Mouse (Mus musculus): ENCODE results near the gene Plpp4.

Gene Plpp4

DNA sequence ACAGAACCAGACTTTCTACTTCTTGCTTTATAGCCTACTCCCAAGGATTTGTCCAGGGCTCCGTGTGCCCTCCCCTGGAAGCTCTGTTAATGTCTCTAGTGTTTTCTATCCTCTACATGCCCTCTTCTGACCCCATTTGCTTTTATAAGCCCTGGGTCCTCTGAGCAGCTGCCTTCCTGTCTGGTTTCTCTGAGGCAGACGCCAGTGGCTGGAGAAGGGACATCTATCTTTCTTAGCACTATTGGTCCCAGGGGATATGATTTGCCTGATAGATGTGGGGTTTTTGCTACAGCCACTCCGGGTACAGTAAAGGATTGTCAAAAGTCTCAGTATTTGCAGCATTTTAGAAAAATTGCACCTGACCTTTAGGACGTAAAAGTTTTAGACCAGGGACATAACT, 46.5 kb downstream of the Plpp4 start:
- DNase-seq = peak in 1 of 2 experiments; percentile 2

DNA sequence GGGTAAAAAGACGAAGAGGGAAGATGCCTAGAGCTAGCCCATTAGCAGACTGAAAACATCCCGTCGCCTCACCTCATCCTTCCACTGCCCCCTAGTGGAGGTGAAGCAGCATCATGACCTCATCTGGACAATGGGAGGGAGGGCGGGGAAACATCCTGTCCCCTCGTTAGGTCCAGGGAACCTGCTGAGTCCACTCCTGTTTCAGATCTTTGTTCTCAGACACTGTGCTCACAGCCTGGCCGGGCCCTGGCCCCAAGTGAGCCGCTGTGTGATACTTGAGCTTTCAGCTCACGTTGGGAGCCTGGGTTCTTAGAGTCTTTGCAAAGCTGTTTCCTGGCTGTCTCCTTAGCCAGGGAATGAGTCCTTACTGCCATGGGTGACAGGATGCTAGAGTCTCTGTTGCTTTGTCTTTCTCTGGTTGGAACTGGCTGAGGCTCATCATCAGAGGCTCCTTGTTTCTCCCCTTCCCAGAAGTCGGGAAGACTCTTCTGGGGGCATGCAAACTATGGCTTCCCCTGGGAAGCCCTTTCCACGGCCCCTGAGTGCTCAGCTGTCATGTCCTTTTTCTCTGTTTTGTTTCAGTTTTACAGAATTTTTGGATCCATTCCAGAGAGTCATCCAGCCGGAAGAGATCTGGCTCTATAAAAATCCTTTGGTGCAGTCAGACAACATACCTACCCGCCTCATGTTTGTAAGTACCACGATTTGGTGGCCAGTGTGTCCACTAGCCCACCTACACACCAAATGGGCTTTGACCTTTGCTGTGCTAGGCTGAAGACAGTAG, 50.4 kb downstream of the Plpp4 start:
- peak; percentile 8 to 16 for DNase-seq

DNA sequence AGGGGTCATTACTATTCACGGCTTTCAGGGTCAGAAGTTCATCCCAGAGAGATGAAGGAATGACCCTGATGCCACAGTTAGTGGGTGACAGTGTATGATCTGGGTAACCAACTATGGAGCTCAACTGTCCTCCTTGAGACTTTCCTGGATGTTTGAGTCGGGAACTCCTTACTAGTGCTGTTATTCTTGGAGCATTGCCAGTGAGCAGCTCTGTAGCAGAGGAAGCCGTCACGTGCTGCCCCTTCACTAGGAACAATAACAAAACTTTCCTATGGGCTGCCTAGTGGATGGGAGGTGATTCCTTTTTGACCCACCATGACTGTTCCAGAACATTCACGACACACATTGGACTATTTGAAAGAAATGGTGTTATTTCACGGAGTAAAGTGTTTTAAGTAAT, 51.8 kb downstream of the Plpp4 start:
- peak; percentile 24 to 34 for DNase-seq

DNA sequence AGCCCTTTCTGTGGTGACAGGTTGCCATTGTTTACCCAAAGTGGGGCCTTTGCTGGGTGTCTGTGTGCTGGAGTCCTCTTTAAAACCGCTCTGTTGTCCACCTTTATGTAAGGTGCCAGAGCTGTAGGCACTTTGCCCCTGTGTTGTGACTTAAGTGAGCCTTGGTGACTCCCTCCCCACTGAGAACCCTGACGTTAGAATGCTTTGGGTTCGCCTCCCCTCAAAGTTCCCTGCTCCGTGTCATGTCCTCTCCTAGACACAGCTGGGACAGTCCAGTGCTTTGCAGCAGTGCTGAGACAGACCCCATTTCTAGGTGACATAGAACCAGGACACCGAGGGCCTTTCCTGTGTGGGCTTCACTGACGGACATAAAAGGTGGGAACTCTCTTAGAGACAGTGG, 55.7 kb downstream of the Plpp4 start:
- no peak for DNase-seq

GRCm38 (mm10) chr7:129313969-129314368, 57.1 kb downstream of the Plpp4 start:
- DNase-seq = peak in 1 of 2 experiments; percentile 5

GRCm38 (mm10) chr7:129340096-129340495, 83.3 kb downstream of the Plpp4 start:
- DNase-seq = no peak

DNA sequence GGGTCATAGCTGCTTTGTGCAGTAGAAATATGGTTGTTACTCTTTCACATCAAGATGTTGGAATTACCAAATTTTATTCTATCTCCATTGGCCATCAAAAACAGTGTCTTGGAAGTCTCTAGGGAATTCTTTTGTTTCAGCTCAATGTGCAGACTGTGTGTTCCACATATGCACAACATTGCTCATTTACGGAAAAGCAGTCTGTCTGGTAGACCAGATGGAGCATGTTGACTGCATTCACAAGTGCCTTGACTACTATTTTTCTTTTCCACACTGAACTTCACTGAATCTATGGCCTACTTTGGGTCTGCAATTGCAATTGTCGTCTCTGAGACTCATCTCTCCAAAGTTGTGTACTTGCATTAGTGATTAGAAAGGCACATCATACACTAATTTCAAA, 98.7 kb downstream of the Plpp4 start:
- DNase-seq = no peak

DNA sequence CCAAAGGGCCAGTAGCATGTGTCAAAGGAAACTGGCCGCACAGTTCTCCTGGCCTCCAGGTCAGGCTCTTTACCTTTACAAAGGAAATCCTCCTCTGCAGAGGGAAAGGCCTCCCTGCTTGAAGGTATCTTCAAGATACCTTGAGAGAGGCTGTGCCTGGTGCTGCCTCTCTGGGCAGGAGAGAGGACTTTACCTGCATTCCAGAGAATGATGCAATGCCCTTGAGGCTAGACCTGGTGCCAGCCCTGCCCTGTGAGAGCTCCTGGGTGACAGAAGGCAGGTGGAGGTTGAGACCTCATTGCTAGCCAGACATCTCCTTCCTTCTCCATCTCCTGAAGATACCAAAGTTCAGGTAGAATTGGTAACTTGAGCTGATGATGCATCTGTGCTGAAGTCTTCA, 118.5 kb downstream of the Plpp4 start:
- no peak for DNase-seq

DNA sequence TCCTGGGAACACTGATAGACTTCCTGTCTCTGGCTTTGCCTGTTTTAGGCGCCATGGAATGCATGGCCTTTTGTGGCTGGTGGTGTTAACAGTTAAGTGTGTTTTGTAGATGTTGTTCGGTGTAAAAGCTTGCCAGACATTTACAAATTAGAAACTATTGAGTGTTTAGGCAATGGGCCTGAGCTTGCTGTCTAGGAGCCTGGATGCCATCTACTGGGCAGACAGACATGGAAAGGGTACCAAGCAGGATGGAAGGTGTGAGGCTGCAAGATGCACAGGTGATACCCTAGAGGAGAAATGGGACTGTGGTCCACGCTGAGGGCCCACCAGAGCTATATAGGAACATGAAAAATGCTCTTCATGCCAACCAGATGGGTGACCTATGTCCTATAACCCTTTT, 128.3 kb downstream of the Plpp4 start:
- DNase-seq = no peak

GRCm38 (mm10) chr7:129392835-129393489, 136.1 kb downstream of the Plpp4 start:
- no peak for DNase-seq

DNA sequence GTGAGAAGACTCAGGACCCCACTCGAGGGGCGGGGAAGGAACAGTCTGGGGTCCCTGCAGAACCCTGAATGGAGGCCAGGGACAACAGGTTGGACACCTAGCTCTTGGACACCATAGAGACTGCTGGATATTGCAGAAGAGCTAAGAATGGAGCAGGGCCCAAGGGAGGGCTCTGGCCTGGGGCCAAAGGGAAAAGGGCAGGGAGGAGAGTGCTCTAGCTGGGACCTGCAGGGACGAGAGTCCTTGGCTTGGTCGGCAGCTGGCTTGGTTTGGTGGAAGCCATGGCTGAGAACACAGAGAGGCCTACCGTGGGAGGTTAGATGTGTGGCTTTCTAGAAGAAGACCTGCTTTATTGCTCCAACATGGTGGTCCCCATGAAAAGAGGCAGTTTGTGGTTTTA, 139.7 kb downstream of the Plpp4 start:
- DNase-seq = no peak

DNA sequence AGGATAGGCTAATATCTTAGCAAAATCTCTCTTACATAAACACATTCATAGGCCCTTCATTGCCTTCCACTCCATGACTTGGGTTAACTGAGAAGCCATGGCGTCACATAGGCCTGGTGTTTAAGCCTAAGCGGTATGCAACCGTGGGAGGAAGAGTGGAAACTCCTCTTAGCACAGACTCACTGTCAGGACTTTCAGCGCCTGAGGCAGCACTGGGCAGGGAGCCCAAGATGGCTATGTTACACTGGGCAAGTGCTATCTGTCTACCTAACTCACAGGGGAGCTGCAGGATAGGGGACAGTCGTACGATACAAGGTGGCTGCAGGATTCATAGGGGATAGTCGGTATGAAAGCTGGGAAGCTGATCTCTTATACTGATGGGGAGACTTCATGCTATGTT, 142.2 kb downstream of the Plpp4 start:
- no peak for DNase-seq

DNA sequence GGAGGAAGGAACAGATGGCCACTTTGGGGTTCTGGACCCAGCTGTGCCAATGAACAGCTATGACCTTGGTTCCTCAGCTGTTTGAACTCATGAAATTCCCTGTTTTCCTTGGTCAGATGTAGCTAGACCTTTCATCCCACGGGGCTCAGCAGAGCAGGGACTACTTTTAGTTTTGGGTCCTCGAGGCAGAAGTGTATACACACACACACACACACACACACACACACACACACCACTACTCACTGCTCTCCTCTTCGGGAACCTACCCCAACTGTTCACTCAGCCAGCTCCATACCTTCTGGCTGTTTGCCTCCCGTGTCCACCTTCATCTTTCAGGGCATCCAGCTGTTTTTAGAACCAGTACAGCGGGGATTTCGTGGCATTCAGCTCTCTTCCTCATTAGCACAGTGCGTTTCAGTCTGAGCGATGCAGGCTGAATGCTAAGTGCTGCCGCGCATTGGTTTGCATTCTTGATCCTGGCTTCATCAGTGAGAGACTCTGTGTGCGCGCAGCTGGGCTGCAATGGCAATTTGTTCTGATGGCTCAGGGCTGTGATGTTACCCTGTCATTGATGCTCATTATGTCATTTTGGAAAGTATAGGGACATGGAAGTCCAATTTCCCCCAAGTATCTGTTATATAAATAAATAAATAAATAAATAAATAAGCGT, 146.0 kb downstream of the Plpp4 start:
- no peak for DNase-seq

DNA sequence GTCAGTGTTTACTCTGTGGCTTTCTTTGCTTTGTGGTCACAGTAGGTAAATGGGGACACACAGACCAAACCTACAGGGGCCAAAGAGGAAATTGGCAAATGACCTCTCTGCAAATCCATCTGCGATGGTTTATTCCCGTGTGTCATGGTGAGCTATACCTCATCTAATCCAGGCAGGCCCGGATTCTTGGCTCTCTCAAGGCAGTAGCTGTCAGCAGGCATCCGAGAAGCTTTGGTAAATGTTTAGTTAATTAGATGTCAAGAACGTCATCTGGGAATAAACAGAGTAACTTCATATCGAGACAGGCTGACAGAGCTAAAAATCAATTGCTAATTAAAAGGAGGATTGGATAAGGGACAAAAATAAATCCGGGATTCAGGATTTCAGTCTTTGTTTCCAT, 149.2 kb downstream of the Plpp4 start:
- no peak for DNase-seq

DNA sequence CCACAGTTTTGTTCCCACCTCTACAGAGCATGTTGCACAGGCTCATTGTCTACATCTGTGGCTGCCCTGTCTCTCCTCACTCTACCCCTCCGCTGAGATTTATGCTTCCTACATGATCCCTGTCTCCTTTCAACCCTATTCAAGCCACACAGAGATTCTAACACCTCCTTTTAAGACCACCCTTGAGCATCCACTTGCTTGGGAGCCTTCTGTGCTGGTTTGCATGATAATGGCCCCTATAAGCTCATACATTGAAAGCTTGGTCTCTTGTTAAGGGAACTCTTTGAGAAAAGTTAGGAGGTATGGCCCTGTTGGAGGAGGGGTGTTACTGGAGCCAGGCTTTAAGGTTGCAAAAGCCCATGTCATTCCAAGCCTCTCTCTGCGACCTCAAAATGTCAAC, 155.9 kb downstream of the Plpp4 start:
- no peak for DNase-seq

DNA sequence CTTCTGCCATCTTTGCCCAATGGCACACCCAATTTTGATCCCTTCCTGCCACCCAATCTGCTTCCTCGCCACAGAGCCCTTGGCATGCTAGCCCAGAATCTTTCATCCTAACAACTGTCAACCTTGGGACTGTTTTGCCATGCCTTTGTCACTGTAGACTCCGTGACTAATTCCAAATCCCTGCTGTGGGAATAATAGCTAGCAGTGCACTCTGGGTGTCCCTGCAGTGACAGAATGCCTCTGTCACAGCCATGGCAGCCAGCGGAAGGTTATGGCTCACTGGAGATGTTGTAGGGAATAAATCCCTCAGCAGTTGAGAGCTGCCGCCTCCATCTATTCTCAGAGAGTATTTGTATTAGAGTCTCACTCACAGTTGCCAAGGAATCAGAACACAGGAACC, 158.3 kb downstream of the Plpp4 start:
- no peak for DNase-seq

GRCm38 (mm10) chr7:129421181-129421580, 164.3 kb downstream of the Plpp4 start:
- DNase-seq = no peak

DNA sequence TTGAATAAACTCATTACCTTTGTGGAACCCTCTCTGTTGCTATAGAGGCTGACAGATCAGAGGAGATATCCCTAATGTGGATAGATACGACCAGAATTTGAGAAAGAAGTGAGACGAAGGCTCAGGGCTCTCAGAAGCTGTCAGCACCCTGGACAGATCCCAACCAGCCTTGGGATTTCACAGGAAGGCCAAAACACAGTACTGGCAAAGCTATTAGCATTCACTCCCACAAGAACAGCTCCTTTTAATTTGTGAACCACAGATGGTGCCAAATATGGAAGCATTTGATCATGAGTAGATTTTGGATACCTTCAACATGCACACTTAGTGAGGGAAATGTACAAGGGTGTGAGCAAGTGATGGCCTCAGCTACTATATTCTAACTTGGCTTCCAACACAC, 168.7 kb downstream of the Plpp4 start:
- DNase-seq = peak; percentile 78 to 81

DNA sequence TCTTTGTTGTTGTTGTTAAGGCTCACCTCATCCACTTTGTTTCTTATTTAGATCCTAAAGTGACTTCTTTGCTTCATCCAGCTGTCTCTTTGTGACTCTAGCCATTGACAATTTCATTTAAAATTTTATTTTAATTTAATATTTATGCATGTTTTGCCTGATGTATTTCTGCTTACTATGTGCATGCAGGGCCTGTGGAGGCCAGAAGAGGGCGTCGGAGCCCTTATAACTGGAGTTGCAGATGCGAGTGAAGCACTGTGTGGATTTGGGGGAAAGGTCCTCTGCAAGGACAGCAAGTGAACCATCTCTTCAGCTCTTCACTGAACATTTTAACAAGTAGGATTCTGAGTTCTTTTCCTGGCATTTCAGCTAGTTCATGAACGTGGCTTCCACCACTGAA, 172.0 kb downstream of the Plpp4 start:
- no peak for DNase-seq

DNA sequence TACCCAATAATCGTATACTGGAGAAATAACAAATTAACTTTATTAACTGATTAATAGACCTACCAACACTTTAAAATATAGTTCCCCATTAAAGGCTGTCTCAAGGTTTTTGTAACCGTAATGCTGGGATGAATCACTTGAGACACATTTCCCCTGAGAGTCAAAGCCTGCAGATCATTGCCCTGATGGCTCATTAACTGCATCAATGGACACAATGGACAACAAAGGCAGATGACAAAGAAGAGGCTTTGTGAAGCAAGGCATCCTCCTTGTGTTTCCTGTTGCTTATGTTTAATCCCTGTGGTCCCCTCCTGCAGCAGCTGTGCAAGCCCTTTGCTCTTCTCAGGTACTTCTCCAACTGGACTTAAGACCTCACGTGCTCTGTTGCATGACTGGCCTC, 173.1 kb downstream of the Plpp4 start:
- DNase-seq = peak in 1 of 2 experiments; percentile 6
